Mouse (Mus musculus) liver, postnatal 0 days (tissue): Measurements from ENCODE around the gene Adamts16.

Source experiments
- CTCF ChIP-seq: sonication (generic); IDR thresholded peaks from 2 replicates; pipeline ENCODE4 v1.5.1; 2016; ENCODE audit warnings: antibody characterized with exemption, low read depth
- EP300 ChIP-seq: IDR thresholded peaks from 2 replicates; pipeline ENCODE4 v1.6.1; 2016; ENCODE audit warnings: antibody characterized with exemption, low read depth, mild to moderate bottlenecking

DNA sequence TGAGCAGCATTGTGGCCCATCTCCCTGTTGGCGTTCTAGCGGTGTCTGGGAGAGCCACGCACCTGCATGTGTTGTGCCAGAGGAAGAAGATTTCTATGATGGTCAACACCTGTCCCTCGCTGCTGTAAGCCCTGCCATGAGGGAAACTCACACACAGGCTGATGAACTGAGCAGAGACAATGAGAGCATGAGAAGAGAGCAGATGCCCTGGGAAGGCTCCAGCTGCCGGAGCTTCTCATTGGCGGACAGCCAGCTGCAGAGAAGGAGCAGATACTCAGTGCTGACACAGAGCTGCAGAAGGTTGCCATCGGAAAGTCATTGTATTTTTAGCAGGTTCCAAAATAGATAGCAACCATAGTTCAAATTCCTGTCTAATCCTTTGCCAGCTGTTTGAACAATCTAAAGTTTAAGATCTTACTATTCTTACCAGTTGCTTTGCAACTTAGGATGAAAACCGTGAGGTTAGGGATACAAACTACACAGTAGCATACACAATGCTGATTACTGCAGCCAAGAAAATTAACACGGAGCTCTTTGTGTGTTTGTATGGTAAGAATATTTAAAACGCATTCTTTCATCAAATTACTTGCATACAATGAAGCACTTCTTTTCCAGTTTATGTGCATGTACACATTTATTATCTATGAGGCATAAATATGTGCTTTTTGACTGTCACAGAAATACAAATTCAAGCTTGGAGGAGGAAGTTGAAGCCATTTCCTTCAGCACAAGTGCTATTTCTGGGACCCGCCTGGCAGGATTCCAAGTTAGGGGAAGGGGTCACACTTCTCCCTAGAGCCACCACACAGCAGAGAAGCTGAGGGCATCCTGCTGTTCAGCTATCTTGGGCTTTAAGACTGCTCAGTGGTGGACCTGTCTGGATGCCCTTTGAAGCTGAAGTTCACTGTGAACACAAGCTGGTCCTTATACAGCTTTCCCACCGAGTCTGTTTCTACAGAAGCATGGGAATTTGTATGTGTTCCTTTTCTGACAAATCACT, 42.6 kb upstream of the Adamts16 start:
- TF ChIP-seq EP300 (no peak), CTCF (no peak)
